23 mouse cellular contexts compared by ENCODE assay signal in the genomic region with DNA sequence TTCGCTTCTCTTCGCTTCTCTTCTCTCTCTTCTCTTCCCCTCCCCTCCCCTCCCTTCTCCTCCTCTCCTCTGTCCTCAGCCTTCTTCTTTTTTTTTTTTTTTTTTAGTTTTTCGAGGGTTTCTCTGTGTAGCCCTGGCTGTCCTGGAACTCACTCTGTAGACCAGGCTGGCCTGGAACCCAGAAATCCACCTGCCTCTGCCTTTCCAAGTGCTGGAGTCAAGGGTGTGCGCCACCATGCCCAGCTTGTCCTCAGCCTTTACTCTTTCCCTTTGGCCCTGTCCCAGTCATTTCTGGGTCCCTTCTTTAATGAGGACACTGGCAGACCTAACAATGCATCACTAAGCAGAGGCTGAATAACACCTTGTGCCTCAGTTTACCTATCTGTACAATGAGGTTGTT. TPM values are rescaled to one million over a fixed set of nuclear protein-coding genes. Genes with fewer than 3 reads are reported as not detected.
"Had no signal": no experiment of that assay in that cellular context is flagged by ENCODE, and none has a peak within 500 bp of the region (broad histone marks: within the 10 kb centered on the region; RNA-seq: fewer than 3 reads in every experiment).

A gene (minus strand): TSS at position 101 of the 400 bp plus-strand sequence.

- H3K27ac ChIP-seq: neural tube, embryonic 13.5 days; neural tube, embryonic 15.5 days; stomach, embryonic 15.5 days; stomach, postnatal 0 days had no signal

- H3K27me3 ChIP-seq: stomach, embryonic 15.5 days had no signal

- H3K9me3 ChIP-seq: neural tube, embryonic 13.5 days; neural tube, embryonic 15.5 days; stomach, embryonic 15.5 days had no signal

- H3K4me2 ChIP-seq: neural tube, embryonic 13.5 days; neural tube, embryonic 15.5 days; stomach, embryonic 15.5 days had no signal

- DNase-seq: retina, postnatal 1 day; right cerebral cortex, adult 18-20 months; right cerebral cortex, postnatal 14 days; right cerebral cortex, postnatal 4 days; spleen, adult 18-20 months; thymus, adult 18-20 months; thymus, adult 2 months; thymus, postnatal 14 days; thymus, postnatal 25 days; thymus, postnatal 36 days; thymus, postnatal 4 days had no signal

- H3K9ac ChIP-seq: neural tube, embryonic 13.5 days; neural tube, embryonic 15.5 days; stomach, embryonic 15.5 days had no signal

- H3K4me1 ChIP-seq: neural tube, embryonic 13.5 days; neural tube, embryonic 15.5 days; stomach, embryonic 15.5 days had no signal

- H3K36me3 ChIP-seq: neural tube, embryonic 13.5 days; neural tube, embryonic 15.5 days; stomach, embryonic 15.5 days had no signal

- H3K4me3 ChIP-seq: neural tube, embryonic 13.5 days; neural tube, embryonic 15.5 days; stomach, embryonic 15.5 days had no signal

RNA-seq across cellular contexts. Expression of the gene that starts here (rescaled TPM):
- polyA plus RNA-seq: neural tube, embryonic 13.5 days; neural tube, embryonic 14.5 days; neural tube, embryonic 15.5 days; small intestine, adult 2 months; spleen, adult 2 months; stomach, embryonic 14.5 days; stomach, embryonic 15.5 days; stomach, embryonic 16.5 days; stomach, postnatal 0 days; testis, adult 2 months; thymus, adult 2 months; thymus, postnatal 0 days; urinary bladder, adult 2 months had no signal
